Mouse (Mus musculus) heart, postnatal 25 days (tissue): ENCODE results near the gene Ptgfr. TPM values are rescaled to one million over a fixed set of nuclear protein-coding genes. Genes with fewer than 3 reads are reported as not detected.

Experiments used
- DNase-seq: peaks from one replicate; pipeline ENCODE4 v3.0.0; 2022; ENCODE audit warnings: low spot score
- intact Hi-C: fragments of 180-260 bp; cut with DNase I; formaldehyde crosslinking; loops from one replicate; pipeline ENCODE4 v1.15.1; 2025
- total RNA-seq, 2 experiments: library from RNA; stranded (reverse); gene quantifications; 2 replicates each; pipeline ENCODE4 v1.2.3; 2021

Ptgfr gene
- total RNA-seq, 2 experiments from 2014 or later = 3.1 to 5.0 TPM

DNA sequence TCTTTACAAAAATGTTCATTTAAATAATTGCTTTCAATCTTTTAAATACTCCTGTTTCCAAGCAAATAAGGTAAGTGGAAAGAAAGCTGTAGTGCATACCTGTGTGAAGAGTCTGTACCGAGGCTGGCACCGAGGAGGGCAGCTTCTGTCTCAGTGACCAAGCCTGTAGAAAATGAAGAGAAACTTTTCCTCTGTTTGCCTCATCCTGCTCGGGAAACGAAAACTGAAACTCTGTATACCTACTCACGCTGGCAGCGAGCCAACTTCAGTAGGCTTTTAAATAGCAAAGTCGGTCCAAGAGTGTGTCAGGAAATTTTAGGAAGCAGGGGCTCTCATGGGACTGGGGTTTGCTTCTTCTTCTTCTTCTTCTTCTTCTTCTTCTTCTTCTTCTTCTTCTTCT lies 87.7 kb downstream of the Ptgfr start, which contains the start of gene Ifi44:
Gene Ifi44 (minus strand): TSS at position 224 of the 400 bp plus-strand sequence.
- intact Hi-C loops = no loop called here
- DNase-seq = no peak

DNA sequence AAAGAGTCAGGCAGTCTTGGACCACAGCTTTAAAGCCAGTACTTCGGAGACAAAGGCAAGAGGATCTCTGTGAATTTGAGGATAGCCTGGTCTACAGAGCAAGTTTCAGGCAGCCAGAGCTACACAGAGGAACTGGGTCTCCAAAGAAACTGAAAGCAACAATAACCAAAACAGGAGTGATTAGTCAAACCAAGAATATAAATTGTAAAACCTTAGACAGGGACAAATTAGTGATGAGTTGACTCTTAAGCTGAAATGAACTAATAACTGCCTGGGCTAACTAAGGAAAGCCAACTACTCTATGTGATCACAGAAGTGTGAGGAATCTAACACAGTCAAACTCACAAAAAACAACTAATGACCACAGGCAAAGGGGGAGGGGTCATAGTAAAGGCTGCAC lies 88.9 kb downstream of the Ptgfr start:
- no peak for DNase-seq
- intact Hi-C loops = no loop called here

Other genes with a start within 250 kb of the Ptgfr start
- under 1 TPM; 0.36 to 0.81 TPM for gene Ifi44, start 87.7 kb downstream of the Ptgfr start, total RNA-seq
- gene Ifi44l, start 74.7 kb downstream of the Ptgfr start, total RNA-seq = not detected